Mouse (Mus musculus): Measurements from ENCODE around the gene Adra1b.

Adra1b gene

GRCm38 (mm10) chr11:43728737-43729301, 172.2 kb downstream of the Adra1b start:
- DNase-seq (ENCODE audit: low read depth, low spot score): no peak

- DNase-seq (ENCODE audit: low read depth, low spot score): no peak
Measured at GRCm38 (mm10) chr11:43727796-43728195, 173.2 kb downstream of the Adra1b start.

Data from c-Kit-negative CD71-positive TER-119-positive erythroid progenitor cells, embryonic 14.5 days (primary cell).